Mouse (Mus musculus): Measurements from ENCODE around the gene Qpct.
"Not testable (repeated sequence)": the region's sequence is repeated elsewhere in the genome, so short reads cannot be mapped to it uniquely, and the experiment has no call there.

Qpct gene

DNA sequence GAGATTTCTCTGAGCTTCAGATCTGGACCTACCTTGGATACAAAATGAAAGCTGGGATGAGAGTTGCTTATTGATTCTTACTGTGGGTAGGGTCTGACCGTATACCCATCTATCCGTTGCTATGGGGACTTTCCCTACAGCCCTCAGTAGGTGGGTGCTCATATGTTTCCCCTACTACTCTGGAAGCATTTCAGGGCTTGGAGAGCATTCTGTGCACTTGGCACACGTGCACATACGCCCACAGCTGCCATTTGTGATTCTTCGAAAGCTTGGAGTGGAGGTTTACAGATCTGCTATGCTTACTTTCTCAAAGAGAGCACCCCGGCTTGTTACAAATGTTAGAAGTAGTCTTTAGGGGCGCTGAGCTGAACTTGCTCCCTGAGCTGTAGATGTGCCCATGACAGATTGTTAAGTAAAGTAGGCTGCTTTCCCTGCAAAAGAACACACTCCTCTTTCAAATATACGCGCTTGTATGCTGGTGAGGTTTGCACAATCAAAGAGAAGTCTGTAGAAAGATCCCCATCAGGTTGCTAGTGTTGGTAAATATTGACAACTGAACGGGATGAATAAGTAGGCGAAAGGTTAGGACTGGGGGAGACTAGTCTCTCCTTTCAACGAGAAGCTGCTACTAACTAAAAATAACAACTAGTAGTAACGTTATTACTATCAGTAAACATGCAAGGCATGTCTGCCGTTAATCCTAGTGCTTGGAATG is 18.2 kb downstream of the Qpct start:
- DNase-seq (ENCODE audit: extremely low read depth, low read depth, low spot score) = no peak

DNA sequence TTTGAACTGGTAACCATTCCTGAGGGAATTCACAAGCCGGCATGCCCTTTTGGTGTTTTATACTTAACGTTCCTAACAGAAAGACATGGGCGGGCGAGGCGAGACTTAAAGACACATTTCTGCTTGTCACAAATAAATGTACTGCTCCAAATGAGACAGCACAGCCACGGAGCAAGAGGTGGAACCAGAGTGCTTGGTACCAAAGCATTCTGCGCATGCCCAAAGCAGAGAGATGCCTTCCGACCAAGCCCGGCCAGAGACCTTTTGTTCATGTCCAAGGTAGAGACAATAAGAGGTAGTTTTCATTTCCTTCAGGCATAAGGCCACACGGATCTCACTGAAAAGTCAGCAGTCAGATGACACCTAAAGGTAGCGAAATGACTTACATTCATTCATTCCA is 20.2 kb downstream of the Qpct start:
- DNase-seq (ENCODE audit: extremely low read depth, low read depth, low spot score) = no peak

DNA sequence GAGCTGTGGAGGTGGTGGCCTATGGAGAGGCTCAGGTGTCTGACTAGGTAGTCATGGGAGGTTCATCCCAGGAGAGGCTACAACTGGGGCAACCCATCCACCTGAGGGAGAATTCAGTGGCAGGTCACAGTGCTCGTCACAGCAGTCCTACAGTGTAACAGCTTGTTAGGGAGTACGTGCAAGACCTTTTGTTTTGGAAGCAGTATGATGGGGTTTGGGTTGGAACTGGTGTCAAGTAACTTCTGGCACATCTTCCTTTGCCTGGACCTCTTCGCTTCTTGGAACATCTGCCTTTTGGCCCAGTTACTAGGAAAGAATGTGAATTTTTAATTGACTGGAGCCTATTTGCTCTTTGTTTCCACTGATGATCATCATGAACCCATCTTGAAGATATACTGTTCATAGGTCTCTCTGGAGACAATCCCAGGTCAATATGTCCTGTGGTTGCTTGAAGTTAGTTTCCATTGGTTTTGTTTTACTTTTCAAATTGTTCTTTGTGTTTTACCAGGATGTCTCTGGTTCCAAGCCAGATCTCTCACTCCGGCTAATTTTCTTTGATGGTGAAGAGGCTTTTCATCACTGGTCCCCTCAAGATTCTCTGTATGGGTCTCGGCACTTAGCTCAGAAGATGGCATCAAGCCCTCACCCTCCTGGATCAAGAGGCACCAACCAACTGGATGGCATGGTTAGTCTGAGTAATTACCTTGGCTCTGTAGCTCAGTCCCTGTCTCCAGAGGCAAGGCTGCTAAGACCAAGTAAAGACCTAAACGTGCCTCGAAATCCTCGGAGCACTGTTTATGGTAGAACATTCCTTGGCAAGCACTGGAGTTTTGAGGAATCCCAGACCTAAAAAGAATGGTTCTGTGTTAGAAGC is 25.5 kb downstream of the Qpct start:
- DNase-seq (ENCODE audit: extremely low read depth, low read depth, low spot score) = no peak

DNA sequence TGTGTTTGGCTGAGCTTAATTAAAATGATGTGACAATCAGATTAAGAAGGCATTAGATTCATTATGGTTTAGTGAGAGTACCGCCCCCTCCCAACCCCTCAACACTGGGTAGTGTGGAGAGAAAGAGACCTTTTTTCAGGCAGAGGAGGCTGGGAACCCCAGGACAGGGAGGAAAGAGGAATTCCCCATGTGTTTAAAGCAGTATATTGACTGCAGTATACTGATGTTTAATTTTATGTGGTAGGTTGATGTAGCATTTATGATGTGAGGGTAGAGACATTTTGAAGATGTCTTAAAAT is 26.1 kb downstream of the Qpct start:
- DNase-seq (ENCODE audit: extremely low read depth, low read depth, low spot score) = no peak

DNA sequence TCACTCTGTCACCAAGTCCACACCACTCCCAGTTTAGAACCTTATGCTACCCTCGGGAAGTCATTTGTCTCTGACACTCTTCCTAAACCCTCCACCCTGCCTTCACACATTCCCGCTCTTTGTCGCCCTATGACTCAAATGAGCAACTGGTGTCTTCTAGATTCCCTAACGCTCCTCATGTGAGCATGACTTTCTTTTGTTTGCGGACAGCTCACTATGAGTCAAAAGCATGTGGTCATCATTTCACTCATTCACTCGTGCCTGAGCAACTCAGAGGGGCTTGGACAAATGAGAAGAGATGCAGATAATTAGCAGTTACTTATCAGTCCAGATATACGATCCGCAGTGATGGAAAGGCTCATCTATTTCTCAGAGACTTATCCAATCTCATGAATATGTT is 26.5 kb downstream of the Qpct start:
- DNase-seq (ENCODE audit: extremely low read depth, low read depth, low spot score) = no peak

DNA sequence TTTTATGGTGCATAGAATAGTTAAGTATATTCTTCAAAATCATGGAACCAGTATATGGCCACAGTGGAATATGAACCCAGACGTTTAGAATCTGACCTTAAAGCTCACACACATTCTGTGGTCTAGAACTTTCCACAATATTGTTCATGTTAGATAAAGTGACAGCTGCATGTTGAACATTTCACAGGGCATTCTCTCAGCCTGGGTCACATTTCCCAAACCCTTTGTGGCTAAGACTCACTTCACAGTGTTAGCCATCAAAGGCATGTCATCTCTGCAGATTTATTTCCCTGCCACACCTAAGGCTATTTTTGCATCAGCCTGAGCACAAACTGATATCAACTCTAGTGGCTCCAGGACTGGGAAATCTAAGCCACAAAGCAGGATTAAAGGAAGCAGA is 40.0 kb downstream of the Qpct start:
- no peak for DNase-seq (ENCODE audit: extremely low read depth, low read depth, low spot score)

DNA sequence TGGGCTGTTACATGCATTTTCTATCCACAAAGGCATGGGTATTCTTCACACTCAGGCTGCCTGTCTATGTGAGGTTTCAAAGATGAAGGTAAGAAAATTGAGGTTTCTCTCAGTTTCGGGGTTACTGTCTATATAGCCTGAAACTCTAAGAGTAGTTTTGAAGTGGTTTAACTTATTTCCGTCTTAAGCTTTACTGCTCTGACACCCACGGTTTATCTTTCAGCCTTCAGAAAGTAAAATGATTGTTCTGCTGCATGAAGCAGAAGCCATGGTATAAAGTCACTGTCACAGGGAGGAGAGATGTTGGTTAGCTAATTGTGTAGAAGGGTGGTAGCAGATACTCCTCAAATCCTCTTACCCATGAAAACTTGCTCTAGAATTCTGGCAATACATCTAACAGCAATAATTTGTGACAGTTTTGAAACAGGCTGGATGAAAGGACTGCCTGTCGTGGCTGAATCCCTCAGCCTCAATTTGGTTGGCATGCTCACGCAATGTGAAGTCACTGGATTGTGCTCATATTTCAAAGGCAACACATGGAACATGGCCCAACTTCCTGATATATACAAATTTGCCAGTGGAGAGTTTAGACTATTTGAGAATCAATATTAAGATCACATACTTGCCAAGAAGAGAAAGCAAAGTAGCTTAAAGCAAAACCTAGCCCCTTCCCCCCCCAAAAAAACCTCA is 41.7 kb downstream of the Qpct start:
- DNase-seq (ENCODE audit: extremely low read depth, low read depth, low spot score) = no peak

DNA sequence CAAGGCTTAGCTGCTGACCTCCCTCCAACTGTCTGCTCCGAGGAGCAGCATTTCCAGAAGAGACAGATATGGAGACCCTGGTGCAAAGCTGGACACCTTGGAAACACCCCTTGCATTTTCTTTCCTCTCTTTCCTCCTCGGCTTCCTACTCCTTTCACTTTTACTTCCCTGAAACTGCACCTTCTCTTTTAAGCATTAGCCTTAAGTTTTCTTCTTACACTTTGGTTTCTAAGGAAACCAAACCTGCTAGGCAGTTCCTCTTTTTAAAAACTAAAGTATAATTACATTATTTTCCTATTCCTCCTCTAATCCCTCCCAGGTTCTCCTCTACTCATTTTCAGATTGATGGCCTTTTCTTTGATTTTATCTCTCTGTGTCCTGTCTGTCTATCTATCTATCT is 43.9 kb downstream of the Qpct start:
- no peak for DNase-seq (ENCODE audit: extremely low read depth, low read depth, low spot score)

DNA sequence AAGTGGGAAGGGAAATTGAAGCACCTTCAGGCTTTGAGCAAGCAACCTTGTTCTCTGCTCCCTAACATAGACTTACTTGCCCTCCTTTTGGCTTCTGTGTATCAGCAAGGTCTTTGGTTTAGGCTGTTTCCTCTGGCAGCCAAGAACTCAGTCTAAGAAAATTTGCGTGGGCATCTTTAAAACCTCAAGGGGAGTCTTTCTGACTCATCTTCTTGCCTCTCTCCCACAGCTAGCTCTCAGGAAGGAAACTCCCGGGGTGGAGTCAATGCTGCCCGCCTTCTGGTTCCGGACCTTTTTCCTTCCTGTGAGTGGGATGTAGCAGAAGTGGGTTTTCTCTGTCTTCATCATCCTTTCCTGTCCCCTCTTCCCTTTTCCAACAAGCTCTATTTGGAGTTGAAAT is 48.2 kb downstream of the Qpct start:
- no peak for DNase-seq (ENCODE audit: extremely low read depth, low read depth, low spot score)

DNA sequence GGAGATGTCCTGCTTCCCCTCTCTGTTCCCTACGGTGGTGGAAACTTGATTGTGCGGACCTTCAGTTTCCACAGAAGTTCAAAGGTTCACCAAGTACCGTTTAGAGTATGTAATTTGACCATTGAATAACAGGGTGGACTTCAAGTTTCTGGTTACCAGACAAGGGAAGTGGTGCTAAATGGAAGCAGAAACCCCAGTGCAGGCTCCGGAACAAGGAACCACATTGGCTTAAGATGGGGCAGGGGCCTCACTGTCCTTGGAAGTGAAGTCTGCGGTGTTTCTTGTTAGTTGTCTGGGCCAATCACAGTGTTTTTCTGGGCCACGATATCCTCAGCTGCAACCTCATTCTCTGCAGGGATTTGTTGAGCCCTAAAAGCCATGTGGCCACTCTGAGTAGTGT is 56.5 kb downstream of the Qpct start:
- no peak for DNase-seq (ENCODE audit: extremely low read depth, low read depth, low spot score)

DNA sequence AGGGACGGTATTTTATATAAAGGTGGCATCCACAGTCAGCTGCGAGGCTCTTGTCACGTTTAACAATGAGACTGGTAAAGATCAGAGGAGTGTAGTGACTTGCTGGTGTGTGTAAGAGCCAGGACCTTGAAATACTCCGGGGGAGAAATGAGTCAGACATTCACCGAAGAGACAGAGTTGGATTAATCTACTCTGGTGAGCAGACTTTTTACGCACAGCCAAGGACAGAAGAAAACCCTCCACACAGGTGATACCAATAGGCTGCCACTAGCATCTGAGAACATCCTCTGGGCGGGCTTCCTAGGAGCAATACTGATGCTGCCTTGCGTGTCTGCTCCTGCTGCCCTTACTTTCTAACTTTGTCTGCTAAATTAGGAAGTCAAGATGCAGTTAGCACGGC is 57.9 kb downstream of the Qpct start:
- no peak for DNase-seq (ENCODE audit: extremely low read depth, low read depth, low spot score)

DNA sequence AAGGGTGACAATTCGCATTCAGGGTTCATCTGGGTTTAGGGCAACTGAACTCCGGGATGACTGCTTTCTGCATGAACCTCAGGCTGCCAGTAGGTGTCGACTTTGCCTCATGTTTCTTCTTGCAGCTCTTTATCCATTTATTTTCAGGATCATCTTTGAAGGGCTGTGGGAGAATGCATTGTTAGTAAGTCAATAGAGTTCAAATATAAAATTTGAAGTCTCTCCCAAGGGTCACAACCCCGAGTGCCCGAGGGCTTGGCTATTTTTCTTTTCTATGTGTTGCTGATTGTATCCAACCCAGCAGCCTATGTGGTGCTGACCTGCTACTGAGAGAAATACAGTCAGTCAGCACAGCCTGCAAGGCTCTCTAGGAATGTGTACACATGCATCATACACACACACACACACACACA is 59.2 kb downstream of the Qpct start:
- no peak for DNase-seq (ENCODE audit: extremely low read depth, low read depth, low spot score)

DNA sequence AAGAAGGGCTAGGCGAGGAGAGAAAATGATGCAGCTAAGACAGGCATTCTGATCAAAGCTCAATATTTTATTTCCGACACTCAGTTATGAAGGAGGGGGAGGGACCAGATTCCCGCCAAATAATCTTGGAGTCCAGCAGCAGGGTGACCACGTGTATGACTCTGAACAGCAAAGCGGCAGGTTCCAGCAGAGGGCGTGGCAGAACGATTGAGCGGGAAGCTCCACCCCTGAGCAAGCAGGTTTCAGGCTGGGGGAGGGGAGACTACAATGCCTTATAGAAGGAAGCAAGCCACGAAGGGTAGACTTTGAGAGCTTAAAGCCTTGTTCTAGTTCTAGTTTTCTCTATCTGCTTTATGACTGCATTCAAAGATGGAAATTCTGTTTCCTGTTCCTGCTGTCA is 63.5 kb downstream of the Qpct start:
- DNase-seq (ENCODE audit: extremely low read depth, low read depth, low spot score) = not testable (repeated sequence)

DNA sequence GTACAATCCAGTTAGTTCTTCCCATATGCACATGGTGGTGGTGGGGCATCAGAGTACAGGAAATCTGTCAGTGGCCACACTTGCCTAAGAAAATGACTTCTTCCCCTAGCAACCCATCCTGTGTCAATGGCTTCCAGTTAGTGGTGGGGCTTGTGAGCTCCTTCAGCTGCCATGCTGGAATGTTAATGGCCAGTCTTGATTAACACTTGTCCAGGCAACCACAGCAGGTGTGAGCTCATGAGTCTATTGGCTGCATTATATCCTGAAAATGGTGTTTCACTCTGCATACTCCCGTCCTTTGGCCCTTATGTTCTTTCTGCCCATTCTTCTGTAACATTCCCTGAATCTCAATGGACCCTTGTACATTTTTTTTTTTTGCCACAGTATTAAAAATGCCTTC is 67.4 kb downstream of the Qpct start:
- no peak for DNase-seq (ENCODE audit: extremely low read depth, low read depth, low spot score)

DNA sequence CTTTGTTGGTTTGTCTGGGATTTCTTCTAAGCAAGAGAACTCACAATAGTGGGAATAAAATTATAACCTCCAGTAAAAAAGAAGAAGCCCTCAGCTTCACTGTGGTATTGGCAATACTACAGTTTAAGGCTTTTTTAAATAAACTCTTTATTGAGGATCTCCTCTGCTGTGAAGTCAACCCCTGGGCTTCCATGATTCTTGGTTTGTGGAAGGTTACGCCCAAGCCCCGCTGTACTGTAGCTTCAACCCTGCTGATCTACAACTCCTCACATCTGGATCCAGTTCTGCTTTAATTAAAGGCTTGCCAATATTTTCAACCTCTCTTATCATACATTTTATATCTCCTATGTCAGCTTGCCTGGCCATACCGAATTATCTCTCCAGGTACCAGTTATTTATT is 68.6 kb downstream of the Qpct start:
- no peak for DNase-seq (ENCODE audit: extremely low read depth, low read depth, low spot score)

DNA sequence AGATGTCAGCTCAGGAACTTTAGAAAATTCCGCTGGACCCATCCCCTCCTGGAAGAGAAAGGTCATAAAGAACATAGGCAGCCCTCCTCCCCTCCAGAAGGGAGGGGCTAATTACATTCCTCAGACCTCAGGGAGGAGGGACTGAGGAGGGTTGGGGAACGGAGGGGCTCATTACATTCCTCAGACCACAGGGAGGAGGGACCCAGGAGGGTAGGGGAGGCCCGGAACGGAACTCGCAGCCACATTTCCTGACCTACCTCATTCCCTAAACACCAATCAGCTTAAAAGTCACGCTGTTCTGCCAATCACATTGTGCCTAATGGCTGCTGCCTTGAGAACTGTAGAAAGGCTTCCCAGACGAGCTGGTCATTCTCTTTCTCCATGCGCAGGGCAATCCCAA is 82.0 kb downstream of the Qpct start:
- no peak for DNase-seq (ENCODE audit: extremely low read depth, low read depth, low spot score)

DNA sequence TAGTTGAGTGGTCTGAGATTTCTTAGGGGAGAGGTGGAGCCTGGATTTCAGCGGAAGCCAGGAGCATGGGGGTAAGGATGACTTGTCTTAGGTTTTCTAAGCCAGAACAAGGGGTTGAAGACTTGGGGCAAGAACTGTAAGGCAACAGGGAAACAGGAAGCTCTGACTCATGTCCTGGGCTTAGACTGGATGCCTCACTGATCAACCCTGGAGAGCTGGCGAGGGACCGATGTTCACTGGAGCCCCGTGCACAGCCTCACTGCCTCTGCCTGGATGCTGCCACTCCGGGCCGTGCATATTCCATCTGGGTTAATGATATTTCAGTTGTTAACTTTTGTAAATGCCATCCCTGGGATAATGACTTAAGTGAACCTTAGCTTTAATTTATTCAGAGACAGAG is 84.1 kb downstream of the Qpct start:
- DNase-seq (ENCODE audit: extremely low read depth, low read depth, low spot score) = no peak

DNA sequence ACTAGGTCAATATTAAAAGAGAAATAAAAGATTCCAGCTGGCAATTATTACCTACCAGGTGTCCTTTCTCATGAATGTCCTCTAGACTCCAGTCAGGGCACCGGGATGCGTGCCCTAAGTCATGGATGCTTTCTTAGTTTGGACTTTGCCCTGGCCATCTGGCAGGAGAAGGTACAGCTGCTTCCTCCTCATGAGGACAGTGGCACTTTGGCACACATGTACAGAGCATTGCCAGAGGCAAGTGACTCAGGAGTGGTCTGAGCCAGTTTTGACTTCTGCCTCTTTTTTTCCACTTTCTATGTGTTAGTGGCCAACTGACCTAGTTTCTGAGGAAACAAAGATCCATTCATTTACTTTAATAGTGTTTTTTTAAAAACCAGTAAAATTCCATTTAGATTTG is 84.7 kb downstream of the Qpct start:
- peak; percentile 7 for DNase-seq (ENCODE audit: extremely low read depth, low read depth, low spot score)
